17 mouse cellular contexts compared by ENCODE assay signal in the genomic region with DNA sequence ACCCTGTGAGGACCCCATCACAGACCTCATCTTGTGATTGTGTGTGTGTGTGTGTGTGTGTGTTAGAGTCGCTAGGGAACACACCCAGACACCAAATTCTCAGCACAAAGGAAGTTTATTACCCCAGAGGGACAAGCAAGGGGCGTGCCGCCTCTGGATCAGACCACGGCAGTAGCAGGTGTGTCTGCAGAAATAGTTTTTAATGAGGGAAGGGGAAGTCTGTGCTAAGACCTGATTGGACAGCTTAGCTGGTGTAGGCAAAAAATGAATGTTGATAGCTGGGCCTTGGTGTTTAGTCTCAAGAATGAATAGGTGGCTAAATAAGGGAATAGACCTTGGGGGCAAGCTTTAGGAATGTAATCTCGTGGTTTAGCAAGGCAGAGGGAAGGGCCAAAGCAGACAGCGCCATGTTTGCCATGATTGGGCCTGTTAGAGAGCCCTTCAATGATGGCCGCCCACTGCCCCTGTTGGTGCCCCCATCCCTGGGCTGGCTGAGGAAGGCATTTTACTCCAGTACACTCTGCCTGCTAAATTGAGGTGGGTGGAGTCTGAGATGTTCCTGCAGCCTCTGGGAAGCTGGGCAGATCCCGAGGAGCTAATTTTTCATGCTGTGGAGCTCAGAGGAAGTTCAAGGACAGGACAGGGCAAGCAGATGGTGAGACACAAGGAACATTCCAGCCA. TPM values are rescaled to one million over a fixed set of nuclear protein-coding genes. Genes with fewer than 3 reads are reported as not detected.
A peak's percentile ranks its signal among the peaks of the same experiment; 100 is the strongest.
DNase-seq lines count a peak whose midpoint lies in the region; ATAC-seq and TF ChIP-seq lines count a peak whose summit lies in the region.
"Had no signal": no experiment of that assay in that cellular context is flagged by ENCODE, and none has a peak within 500 bp of the region (broad histone marks: within the 10 kb centered on the region; RNA-seq: fewer than 3 reads in every experiment).

No protein-coding gene starts in this region.

- TF ChIP-seq POLR2A in ES-Bruce4 (IDR thresholded peaks at IDR 0.05; ENCODE audit: insufficient read depth, low read length) = no peak

- ATAC-seq in lung, embryonic 16.5 days (ENCODE audit: low read depth) = peak; percentile 5; the same call in 1 of the 2 replicates
- peak; percentile 54 for ATAC-seq in intestine, embryonic 15.5 days
- ATAC-seq in liver, embryonic 11.5 days (replicated peaks; ENCODE audit: low FRiP score) = no peak
- ATAC-seq: liver, postnatal 0 days; Patski had no signal

- H3K4me2 ChIP-seq in lung, embryonic 16.5 days (ENCODE audit: low read depth, low read length) = no peak overlapping the region
- H3K4me2 ChIP-seq in intestine, embryonic 15.5 days (replicated peaks) = no peak overlapping the region
- no peak overlapping the region for H3K4me2 ChIP-seq in liver, embryonic 11.5 days
- H3K4me2 ChIP-seq: midbrain, embryonic 12.5 days had no signal

- no peaks in the 10 kb centered on the region for H3K36me3 ChIP-seq in lung, embryonic 16.5 days (ENCODE audit: control insufficient read depth, insufficient read depth, low read length)
- no peaks in the 10 kb centered on the region for H3K36me3 ChIP-seq in ES-Bruce4 (ENCODE audit: control insufficient read depth, insufficient read depth, low read length, poor library complexity, severe bottlenecking)
- no peaks in the 10 kb centered on the region for H3K36me3 ChIP-seq in intestine, embryonic 15.5 days
- no peaks in the 10 kb centered on the region for H3K36me3 ChIP-seq in splenic B cell, adult 2 months (ENCODE audit: control insufficient read depth, insufficient read depth, low read length, poor library complexity, severe bottlenecking)
- no peaks in the 10 kb centered on the region for H3K36me3 ChIP-seq in liver, embryonic 11.5 days (ENCODE audit: control insufficient read depth, insufficient read depth, low read length)
- H3K36me3 ChIP-seq: heart, embryonic 13.5 days; midbrain, embryonic 12.5 days had no signal

- TF ChIP-seq CTCF in ES-Bruce4 (IDR thresholded peaks at IDR 0.05; ENCODE audit: low read depth, low read length) = no peak

- H3K27ac ChIP-seq in lung, embryonic 16.5 days (ENCODE audit: low read length) = no peak overlapping the region
- no peak overlapping the region for H3K27ac ChIP-seq in ES-Bruce4 (ENCODE audit: insufficient read depth, low read length)
- H3K27ac ChIP-seq in intestine, embryonic 15.5 days = peak overlapping the region; percentile 54; the same call in 1 of the 2 replicates
- no peak overlapping the region for H3K27ac ChIP-seq in liver, embryonic 11.5 days (ENCODE audit: low read depth, low read length)
- H3K27ac ChIP-seq: heart, adult 2 months; heart, embryonic 13.5 days; midbrain, embryonic 12.5 days had no signal

- DNase-seq in lung, adult 18-20 months = no peak
- peak; percentile 25 for DNase-seq in splenic B cell, adult 2 months (ENCODE audit: low read depth, low spot score)
- no peak for DNase-seq in liver, embryonic 11.5 days (ENCODE audit: low spot score)
- DNase-seq in Muller cell, postnatal 12 days (ENCODE audit: inconsistent ontology term) = no peak
- no peak for DNase-seq in kidney, postnatal 36 days
- DNase-seq: adrenal gland, adult 8-10 months; cerebellum, adult 9-11 months; gastrocnemius, postnatal 36 days; kidney, adult 9 months had no signal

- H3K9ac ChIP-seq in lung, embryonic 16.5 days (ENCODE audit: low read length) = no peak overlapping the region
- H3K9ac ChIP-seq in ES-Bruce4 (ENCODE audit: low read depth, poor library complexity, severe bottlenecking) = 0 out of 2 replicates have a peak overlapping the region, but pooled peaks have one; percentile 29
- no peak overlapping the region for H3K9ac ChIP-seq in intestine, embryonic 15.5 days
- no peak overlapping the region for H3K9ac ChIP-seq in liver, embryonic 11.5 days (ENCODE audit: low read depth, low read length)
- H3K9ac ChIP-seq: heart, embryonic 13.5 days; liver, postnatal 0 days; midbrain, embryonic 12.5 days had no signal

- no peak overlapping the region for H3K4me3 ChIP-seq in lung, embryonic 16.5 days (ENCODE audit: low read length)
- H3K4me3 ChIP-seq in ES-Bruce4 (ENCODE audit: low read depth, low read length) = no peak overlapping the region
- no peak overlapping the region for H3K4me3 ChIP-seq in intestine, embryonic 15.5 days (replicated peaks)
- H3K4me3 ChIP-seq in liver, embryonic 11.5 days (ENCODE audit: low read depth, low read length) = no peak overlapping the region
- H3K4me3 ChIP-seq: heart, adult 2 months; heart, embryonic 13.5 days; midbrain, embryonic 12.5 days had no signal

- no peaks in the 10 kb centered on the region for H3K9me3 ChIP-seq in lung, embryonic 16.5 days (ENCODE audit: control insufficient read depth, low read length)
- H3K9me3 ChIP-seq in ES-Bruce4 (replicated peaks; ENCODE audit: control insufficient read depth, insufficient read depth, low read length, poor library complexity, severe bottlenecking) = no peaks in the 10 kb centered on the region
- no peaks in the 10 kb centered on the region for H3K9me3 ChIP-seq in intestine, embryonic 15.5 days
- no peaks in the 10 kb centered on the region for H3K9me3 ChIP-seq in liver, embryonic 11.5 days (ENCODE audit: control insufficient read depth, low read length)
- H3K9me3 ChIP-seq: heart, embryonic 13.5 days; midbrain, embryonic 12.5 days had no signal

- no peaks in the 10 kb centered on the region for H3K27me3 ChIP-seq in lung, embryonic 16.5 days (ENCODE audit: control insufficient read depth, insufficient read depth, low read depth, low read length)
- no peaks in the 10 kb centered on the region for H3K27me3 ChIP-seq in ES-Bruce4 (ENCODE audit: control insufficient read depth, insufficient read depth, low read length, poor library complexity, severe bottlenecking)
- H3K27me3 ChIP-seq in intestine, embryonic 15.5 days (replicated peaks) = no peaks in the 10 kb centered on the region
- H3K27me3 ChIP-seq in splenic B cell, adult 2 months (ENCODE audit: control insufficient read depth, insufficient read depth, low read length, poor library complexity, severe bottlenecking) = no peaks in the 10 kb centered on the region
- H3K27me3 ChIP-seq in liver, embryonic 11.5 days (replicated peaks; ENCODE audit: control insufficient read depth, insufficient read depth, low read length) = peaks cover 11% of the 10 kb centered on the region
- H3K27me3 ChIP-seq: Patski had no signal

- no peaks in the 10 kb centered on the region for H3K4me1 ChIP-seq in lung, embryonic 16.5 days (replicated peaks; ENCODE audit: control insufficient read depth, insufficient read depth, low read length)
- H3K4me1 ChIP-seq in ES-Bruce4 (ENCODE audit: control insufficient read depth, insufficient read depth, low read length) = peaks cover 8% of the 10 kb centered on the region
- peaks cover 13% of the 10 kb centered on the region for H3K4me1 ChIP-seq in intestine, embryonic 15.5 days (replicated peaks)
- 0 out of 2 replicates have a peak, but pooled peaks cover 2% of the 10 kb centered on the region for H3K4me1 ChIP-seq in liver, embryonic 11.5 days (replicated peaks; ENCODE audit: control insufficient read depth, insufficient read depth, low read length)

- no peak for TF ChIP-seq EP300 in ES-Bruce4 (IDR thresholded peaks at IDR 0.05; ENCODE audit: insufficient read depth, low read depth, low read length)

- WGBS in lung, embryonic 16.5 days = 70% methylated on average over 8 of the region's 8 CpGs
- 44% methylated on average over 8 of the region's 8 CpGs for WGBS in intestine, embryonic 15.5 days
- WGBS in liver, embryonic 11.5 days = 61% methylated on average over 8 of the region's 8 CpGs

RNA-seq across cellular contexts. Expression of gene Tent5b, which starts 31.1 kb away (rescaled TPM):
- 1.6 and 1.9 TPM in 2 replicates for polyA plus RNA-seq in lung, embryonic 16.5 days (2015; fragmentation: Nextera tagmentation; extraction: Ambion mirVana)
- 10.9 and 12.4 TPM in 2 replicates for polyA plus RNA-seq in ES-Bruce4 (2011; ENCODE audit: insufficient read depth, insufficient read length, low read depth, missing spikeins)
- 0.82 and 0.94 TPM in 2 replicates for polyA plus RNA-seq in intestine, embryonic 15.5 days (2015; fragmentation: Nextera tagmentation; extraction: Ambion mirVana)
- 0.38 TPM in 1 of 2 replicates, not detected in the other for polyA plus RNA-seq in liver, embryonic 11.5 days (2014; fragmentation: Nextera tagmentation; extraction: Ambion mirVana)

RNA-seq across cellular contexts. Expression of gene Trnp1, which starts 49.5 kb away (rescaled TPM):
- 0.18 and 0.79 TPM in 2 replicates for polyA plus RNA-seq in lung, embryonic 16.5 days (2015; fragmentation: Nextera tagmentation; extraction: Ambion mirVana)
- polyA plus RNA-seq in ES-Bruce4 (2011; ENCODE audit: insufficient read depth, insufficient read length, low read depth, missing spikeins) = 10.4 and 13.6 TPM in 2 replicates
- polyA plus RNA-seq in intestine, embryonic 15.5 days (2015; fragmentation: Nextera tagmentation; extraction: Ambion mirVana) = 1.6 and 1.7 TPM in 2 replicates
- polyA plus RNA-seq in liver, embryonic 11.5 days (2014; fragmentation: Nextera tagmentation; extraction: Ambion mirVana) = 0.21 TPM in 1 of 2 replicates, not detected in the other
- polyA plus RNA-seq: liver, postnatal 0 days had no signal
